Mouse (Mus musculus): ENCODE results near the gene Tmem52. TPM values are rescaled to one million over a fixed set of nuclear protein-coding genes. Genes with fewer than 3 reads are reported as not detected.
"Not testable (repeated sequence)": the region's sequence is repeated elsewhere in the genome, so short reads cannot be mapped to it uniquely, and the experiment has no call there.

Gene Tmem52
- 1.9 and 2.2 TPM in 2 replicates for polyA plus RNA-seq (2015; fragmentation: Nextera tagmentation; extraction: Ambion mirVana)

DNA sequence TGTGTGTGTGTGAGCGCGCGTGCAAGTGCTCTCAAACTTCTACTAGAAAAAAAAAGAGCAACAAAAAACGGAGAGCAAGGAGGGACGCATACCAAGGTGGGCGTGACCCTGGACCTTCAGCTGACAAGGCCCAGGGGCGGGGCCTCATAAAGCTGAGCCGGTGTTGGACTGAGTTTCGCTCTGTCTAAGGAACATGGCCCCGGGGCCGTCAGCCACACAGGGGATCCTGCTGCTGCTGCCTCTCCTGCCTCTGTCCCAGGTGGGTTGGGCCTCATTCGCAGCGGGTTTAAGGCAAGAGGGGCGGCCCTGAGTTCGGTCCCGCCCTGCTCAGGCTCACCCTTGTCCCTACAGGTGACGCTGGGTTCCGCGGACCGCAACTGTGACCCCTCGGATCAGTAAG is at the start of gene Tmem52:
Tmem52 (plus strand) TSS at position 163 of the 400 bp plus-strand sequence.
- Histone ChIP-seq H3K9me3 (ENCODE audit: low read length) (no peaks in the 10 kb centered on the region), H3K27me3 (ENCODE audit: insufficient read depth, low read length) (no peaks in the 10 kb centered on the region), H3K27ac (ENCODE audit: low read length) (no peak within 1 kb of the TSS), H3K4me2 (replicated peaks; ENCODE audit: low read depth, low read length) (peak within 1 kb of the TSS; percentile 43), H3K4me1 (ENCODE audit: insufficient read depth, low read length) (no peaks in the 10 kb centered on the region), H3K9ac (replicated peaks; ENCODE audit: low read length) (no peak within 1 kb of the TSS), H3K4me3 (ENCODE audit: low read length) (peak within 1 kb of the TSS; percentile 18), H3K36me3 (ENCODE audit: insufficient read depth, low read length) (no peaks in the 10 kb centered on the region)
- 8% methylated on average over 21 of the region's 21 CpGs for WGBS
- ATAC-seq (ENCODE audit: low FRiP score, low TSS enrichment), result peak; percentile 57

DNA sequence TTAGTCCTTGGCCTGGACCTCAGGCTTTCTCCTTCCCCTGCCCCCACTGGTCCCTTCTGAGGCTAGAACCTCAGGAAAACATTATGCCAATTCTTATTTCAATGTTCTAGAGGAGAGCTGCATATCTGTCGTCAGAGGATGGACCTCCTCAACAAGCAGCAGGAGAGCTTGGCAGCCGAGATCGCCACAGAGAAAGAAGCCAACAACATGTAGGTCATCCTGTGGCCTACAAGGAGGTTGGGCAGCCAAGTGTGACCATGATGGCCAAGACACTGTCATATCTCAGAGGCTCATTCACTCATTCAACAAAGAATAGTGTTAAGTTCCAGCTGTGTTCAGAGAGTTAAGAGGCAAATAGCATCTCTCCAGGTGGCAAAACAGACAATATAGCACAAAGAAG is 48.8 kb upstream of the Tmem52 start:
- ATAC-seq (ENCODE audit: low FRiP score, low TSS enrichment), result no peak
- no peaks in the 10 kb centered on the region for H3K4me1 ChIP-seq (ENCODE audit: insufficient read depth, low read length)
- no peaks in the 10 kb centered on the region for H3K9me3 ChIP-seq (ENCODE audit: low read length)
- H3K36me3 ChIP-seq (ENCODE audit: insufficient read depth, low read length), result no peaks in the 10 kb centered on the region
- no peak overlapping the region for H3K4me2 ChIP-seq (replicated peaks; ENCODE audit: low read depth, low read length)
- H3K4me3 ChIP-seq (ENCODE audit: low read length), result no peak overlapping the region
- 81% methylated on average over 3 of the region's 3 CpGs for WGBS
- H3K27ac ChIP-seq (ENCODE audit: low read length), result no peak overlapping the region
- H3K9ac ChIP-seq (replicated peaks; ENCODE audit: low read length), result no peak overlapping the region
- H3K27me3 ChIP-seq (ENCODE audit: insufficient read depth, low read length), result no peaks in the 10 kb centered on the region

DNA sequence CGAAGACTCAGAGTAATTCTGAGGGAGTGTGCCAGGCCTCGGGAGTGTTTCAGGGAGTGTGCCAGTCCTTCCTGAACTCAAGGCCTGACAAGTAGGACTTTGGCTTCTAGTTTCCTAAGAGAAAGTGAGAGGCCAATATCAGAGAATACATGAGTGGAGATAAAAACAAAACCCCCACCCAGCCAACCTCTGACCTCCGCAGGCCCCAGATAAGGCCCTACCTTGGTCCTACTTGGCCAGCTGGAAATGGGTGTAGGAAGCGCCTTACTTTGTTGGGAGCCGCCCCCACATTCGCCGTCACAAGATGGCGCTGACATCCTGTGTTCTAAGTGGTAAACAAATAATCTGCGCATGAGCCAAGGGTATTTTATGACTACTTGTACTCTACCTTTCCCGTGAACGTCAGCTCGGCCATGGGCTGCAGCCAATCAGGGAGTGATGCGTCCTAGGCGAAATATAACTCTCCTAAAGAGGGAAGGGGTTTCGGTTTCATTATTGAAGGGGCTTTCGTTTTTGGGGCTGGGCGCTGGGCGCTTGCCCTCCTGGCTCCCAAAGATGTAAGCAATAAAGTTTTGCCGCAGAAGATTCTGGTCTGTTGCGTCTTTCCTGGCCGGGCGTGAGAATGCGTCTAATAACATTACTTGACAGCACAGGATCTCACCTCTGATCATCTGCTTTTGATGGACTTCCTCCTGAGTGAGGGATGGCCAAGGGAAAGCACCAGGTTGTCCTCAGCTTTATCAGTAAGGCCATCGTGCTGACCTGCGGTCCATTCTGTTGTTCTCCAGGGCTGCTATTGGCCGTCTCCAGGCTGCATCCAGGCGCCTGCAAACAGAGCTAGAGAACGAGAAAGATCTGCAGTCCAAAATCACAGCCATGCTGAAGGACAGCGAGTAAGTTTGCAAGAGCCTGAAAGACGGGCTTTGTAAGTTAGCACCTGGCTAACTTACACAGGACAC is 47.2 kb upstream of the Tmem52 start:
- not testable (repeated sequence) for ATAC-seq (ENCODE audit: low FRiP score, low TSS enrichment); H3K9me3 ChIP-seq (ENCODE audit: low read length); H3K4me3 ChIP-seq (ENCODE audit: low read length); H3K4me2 ChIP-seq (replicated peaks; ENCODE audit: low read depth, low read length); H3K36me3 ChIP-seq (ENCODE audit: insufficient read depth, low read length); H3K9ac ChIP-seq (replicated peaks; ENCODE audit: low read length); H3K27ac ChIP-seq (ENCODE audit: low read length); H3K4me1 ChIP-seq (ENCODE audit: insufficient read depth, low read length); H3K27me3 ChIP-seq (ENCODE audit: insufficient read depth, low read length)
- WGBS, result 85% methylated on average over 21 of the region's 30 CpGs

DNA sequence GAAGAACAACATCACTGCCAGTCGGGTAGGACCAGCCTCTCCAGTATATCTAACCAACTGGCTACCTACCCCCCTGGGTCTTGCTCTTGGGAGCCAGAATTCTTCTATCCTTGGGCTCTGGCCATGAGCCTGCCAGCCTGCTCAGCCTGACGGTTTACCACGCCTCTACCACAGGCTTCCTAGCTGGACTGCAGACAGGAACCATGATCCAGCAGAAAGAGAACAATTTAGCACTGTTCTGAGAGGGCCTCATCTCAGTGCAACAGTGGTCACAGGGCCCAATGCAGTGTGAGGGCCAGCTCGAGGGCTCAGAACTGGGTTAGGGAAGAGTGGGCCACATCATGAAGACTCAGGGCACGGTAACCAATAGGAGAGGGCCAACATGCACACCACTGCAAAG is 44.9 kb upstream of the Tmem52 start:
- Histone ChIP-seq H3K4me3 (ENCODE audit: low read length) (no peak overlapping the region), H3K4me1 (ENCODE audit: insufficient read depth, low read length) (no peaks in the 10 kb centered on the region), H3K36me3 (ENCODE audit: insufficient read depth, low read length) (no peaks in the 10 kb centered on the region), H3K27me3 (ENCODE audit: insufficient read depth, low read length) (no peaks in the 10 kb centered on the region), H3K9me3 (ENCODE audit: low read length) (no peaks in the 10 kb centered on the region), H3K9ac (replicated peaks; ENCODE audit: low read length) (no peak overlapping the region), H3K4me2 (replicated peaks; ENCODE audit: low read depth, low read length) (no peak overlapping the region), H3K27ac (ENCODE audit: low read length) (no peak overlapping the region)
- no peak for ATAC-seq (ENCODE audit: low FRiP score, low TSS enrichment)
- WGBS, result 85% methylated on average over 5 of the region's 5 CpGs

DNA sequence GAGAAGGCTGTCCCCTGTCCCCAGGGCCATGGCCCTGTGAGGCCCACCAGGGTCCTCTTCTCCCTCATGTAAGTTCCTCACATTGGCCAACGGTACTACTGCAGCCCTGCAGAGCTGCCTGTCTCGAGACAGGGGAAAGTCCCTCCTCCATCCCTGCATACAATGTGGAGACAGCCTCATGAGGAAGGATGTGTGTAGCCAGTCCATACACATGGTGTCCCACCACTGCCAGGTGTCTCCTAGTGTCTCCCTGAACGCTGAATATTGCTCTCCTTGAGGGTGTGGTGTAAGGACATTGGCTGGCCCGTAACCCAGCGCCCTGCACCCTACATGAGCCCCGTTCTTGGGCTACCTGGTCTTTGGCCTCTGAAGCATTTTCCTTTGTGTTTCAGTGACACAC is 42.6 kb upstream of the Tmem52 start:
- 63% methylated on average over 6 of the region's 6 CpGs for WGBS
- ATAC-seq (ENCODE audit: low FRiP score, low TSS enrichment), result no peak

DNA sequence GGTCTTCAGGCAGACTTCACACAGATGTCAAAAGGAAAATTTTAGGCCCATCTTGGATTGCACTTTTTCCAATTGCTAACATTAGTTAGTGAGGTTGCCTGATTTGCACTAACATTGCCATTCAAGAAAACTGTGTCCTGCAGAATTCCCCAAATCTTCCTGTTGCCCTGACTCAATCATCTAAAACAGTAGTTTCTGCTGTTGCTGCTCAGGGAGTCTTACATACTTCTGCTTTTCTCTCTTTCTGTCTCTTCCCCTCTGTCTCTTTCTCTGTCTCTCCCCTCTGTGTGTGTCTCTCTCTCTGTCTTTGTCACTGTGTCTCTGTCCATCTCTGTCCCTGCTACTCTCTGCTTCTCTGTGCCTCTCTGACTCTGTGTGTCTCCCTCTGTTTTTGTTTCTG is 40.5 kb upstream of the Tmem52 start:
- Histone ChIP-seq H3K9me3 (ENCODE audit: low read length) (no peaks in the 10 kb centered on the region), H3K27ac (ENCODE audit: low read length) (no peak overlapping the region), H3K27me3 (ENCODE audit: insufficient read depth, low read length) (no peaks in the 10 kb centered on the region), H3K4me2 (replicated peaks; ENCODE audit: low read depth, low read length) (no peak overlapping the region), H3K36me3 (ENCODE audit: insufficient read depth, low read length) (no peaks in the 10 kb centered on the region), H3K9ac (replicated peaks; ENCODE audit: low read length) (no peak overlapping the region), H3K4me1 (ENCODE audit: insufficient read depth, low read length) (no peaks in the 10 kb centered on the region), H3K4me3 (ENCODE audit: low read length) (no peak overlapping the region)
- ATAC-seq (ENCODE audit: low FRiP score, low TSS enrichment), result no peak

More for the DNA sequence above, 42.6 kb upstream of the Tmem52 start:
- Histone ChIP-seq H3K4me1 (ENCODE audit: insufficient read depth, low read length) (no peaks in the 10 kb centered on the region), H3K27ac (ENCODE audit: low read length) (no peak overlapping the region), H3K9ac (replicated peaks; ENCODE audit: low read length) (no peak overlapping the region), H3K4me3 (ENCODE audit: low read length) (no peak overlapping the region), H3K4me2 (replicated peaks; ENCODE audit: low read depth, low read length) (no peak overlapping the region), H3K27me3 (ENCODE audit: insufficient read depth, low read length) (no peaks in the 10 kb centered on the region), H3K9me3 (ENCODE audit: low read length) (no peaks in the 10 kb centered on the region), H3K36me3 (ENCODE audit: insufficient read depth, low read length) (no peaks in the 10 kb centered on the region)

DNA sequence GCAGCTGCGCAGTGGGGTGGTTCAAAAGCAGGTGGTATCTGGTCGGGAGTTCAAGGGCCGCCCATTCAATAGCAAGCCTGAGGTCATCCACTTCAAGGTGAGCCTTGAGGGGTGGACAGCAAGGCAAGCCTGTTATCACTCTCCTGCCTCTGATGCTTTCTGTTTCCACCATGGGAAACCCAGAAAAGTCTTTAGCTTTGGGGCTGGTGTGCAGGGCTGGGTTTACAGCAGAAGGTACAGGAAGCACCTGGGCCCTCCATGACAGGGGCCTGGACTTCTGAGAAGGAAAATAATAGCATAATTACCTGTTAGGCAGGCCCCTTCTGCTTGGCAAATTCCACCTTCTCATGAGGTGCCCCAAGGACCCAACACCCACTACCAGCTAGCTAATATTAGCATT is 39.7 kb upstream of the Tmem52 start:
- H3K9me3 ChIP-seq (ENCODE audit: low read length), result no peaks in the 10 kb centered on the region
- 83% methylated on average over 3 of the region's 3 CpGs for WGBS
- H3K4me2 ChIP-seq (replicated peaks; ENCODE audit: low read depth, low read length), result no peak overlapping the region
- H3K9ac ChIP-seq (replicated peaks; ENCODE audit: low read length), result no peak overlapping the region
- no peak overlapping the region for H3K27ac ChIP-seq (ENCODE audit: low read length)
- no peaks in the 10 kb centered on the region for H3K36me3 ChIP-seq (ENCODE audit: insufficient read depth, low read length)
- no peak overlapping the region for H3K4me3 ChIP-seq (ENCODE audit: low read length)
- no peak for ATAC-seq (ENCODE audit: low FRiP score, low TSS enrichment)
- H3K4me1 ChIP-seq (ENCODE audit: insufficient read depth, low read length), result no peaks in the 10 kb centered on the region
- H3K27me3 ChIP-seq (ENCODE audit: insufficient read depth, low read length), result no peaks in the 10 kb centered on the region

DNA sequence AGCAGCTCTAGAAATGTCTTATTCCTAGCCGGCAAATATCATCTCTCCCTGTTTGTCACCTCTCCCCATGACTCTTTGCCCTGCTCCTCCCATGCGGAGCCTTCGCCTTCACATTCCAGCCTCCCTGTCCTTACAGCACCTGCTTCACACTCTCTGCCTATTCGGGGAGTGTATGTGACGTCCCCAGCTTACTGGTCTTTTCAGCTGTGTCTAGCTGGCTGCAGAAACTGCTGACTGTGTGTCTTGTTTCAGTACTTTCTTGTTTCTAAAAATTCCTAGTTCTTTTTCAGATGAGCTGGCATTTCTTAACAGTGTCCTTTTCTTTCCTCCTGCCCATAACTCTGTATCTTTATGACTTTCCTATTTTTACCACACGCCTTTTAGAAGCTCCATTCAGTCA is 36.6 kb upstream of the Tmem52 start:
- H3K9ac ChIP-seq (replicated peaks; ENCODE audit: low read length), result no peak overlapping the region
- ATAC-seq (ENCODE audit: low FRiP score, low TSS enrichment), result no peak
- H3K27ac ChIP-seq (ENCODE audit: low read length), result no peak overlapping the region
- H3K27me3 ChIP-seq (ENCODE audit: insufficient read depth, low read length), result no peaks in the 10 kb centered on the region
- H3K4me1 ChIP-seq (ENCODE audit: insufficient read depth, low read length), result no peaks in the 10 kb centered on the region
- no peaks in the 10 kb centered on the region for H3K36me3 ChIP-seq (ENCODE audit: insufficient read depth, low read length)
- WGBS, result 85% methylated on average over 6 of the region's 6 CpGs
- no peak overlapping the region for H3K4me2 ChIP-seq (replicated peaks; ENCODE audit: low read depth, low read length)
- H3K9me3 ChIP-seq (ENCODE audit: low read length), result no peaks in the 10 kb centered on the region
- H3K4me3 ChIP-seq (ENCODE audit: low read length), result no peak overlapping the region

DNA sequence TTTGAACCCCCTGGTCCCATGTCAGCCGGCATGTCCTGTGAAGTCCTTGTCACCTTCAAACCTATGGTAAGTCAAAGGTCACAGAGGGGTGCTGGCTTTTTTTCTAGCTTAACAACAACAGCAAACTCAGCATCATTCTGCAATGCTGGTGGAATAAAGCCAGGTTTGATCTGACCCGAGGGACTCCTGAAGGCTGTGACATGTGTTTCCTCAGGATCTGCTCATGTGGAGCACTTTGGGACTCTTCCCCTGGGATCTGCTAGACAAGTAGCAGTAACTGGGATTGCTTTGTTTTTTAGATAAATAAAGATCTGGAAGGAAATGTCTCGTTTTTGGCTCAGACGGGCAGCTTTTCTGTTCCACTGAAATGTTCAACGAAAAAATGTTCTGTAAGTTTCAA is 34.9 kb upstream of the Tmem52 start:
- Histone ChIP-seq H3K36me3 (ENCODE audit: insufficient read depth, low read length) (no peaks in the 10 kb centered on the region), H3K9ac (replicated peaks; ENCODE audit: low read length) (no peak overlapping the region), H3K9me3 (ENCODE audit: low read length) (no peaks in the 10 kb centered on the region), H3K4me2 (replicated peaks; ENCODE audit: low read depth, low read length) (no peak overlapping the region), H3K4me1 (ENCODE audit: insufficient read depth, low read length) (no peaks in the 10 kb centered on the region), H3K27me3 (ENCODE audit: insufficient read depth, low read length) (no peaks in the 10 kb centered on the region), H3K27ac (ENCODE audit: low read length) (no peak overlapping the region), H3K4me3 (ENCODE audit: low read length) (no peak overlapping the region)
- WGBS, result 58% methylated on average over 5 of the region's 5 CpGs
- no peak for ATAC-seq (ENCODE audit: low FRiP score, low TSS enrichment)

DNA sequence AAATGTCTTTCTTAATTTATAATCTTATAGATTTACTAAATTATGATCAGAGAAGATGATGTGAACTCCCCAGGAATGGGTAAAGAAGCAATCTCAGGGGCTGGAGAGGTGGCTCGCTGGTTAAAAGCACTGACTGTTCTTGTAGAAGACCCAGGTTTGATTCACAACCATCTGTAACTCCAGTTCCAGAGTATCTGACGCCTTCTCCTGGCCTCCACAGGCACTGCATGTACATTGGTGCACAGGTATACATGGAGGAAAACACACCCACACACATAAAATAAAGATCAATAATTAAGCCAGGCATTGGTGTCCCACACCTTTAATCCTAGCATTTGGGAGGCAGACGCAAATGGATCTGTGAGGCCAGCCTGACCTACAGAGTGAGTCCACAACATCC is 26.1 kb upstream of the Tmem52 start:
- no peaks in the 10 kb centered on the region for H3K4me1 ChIP-seq (ENCODE audit: insufficient read depth, low read length)
- no peak for ATAC-seq (ENCODE audit: low FRiP score, low TSS enrichment)
- H3K36me3 ChIP-seq (ENCODE audit: insufficient read depth, low read length), result no peaks in the 10 kb centered on the region
- no peak overlapping the region for H3K4me3 ChIP-seq (ENCODE audit: low read length)
- H3K9me3 ChIP-seq (ENCODE audit: low read length), result no peaks in the 10 kb centered on the region; the same call in 1 of the 2 replicates
- no peak overlapping the region for H3K4me2 ChIP-seq (replicated peaks; ENCODE audit: low read depth, low read length)
- WGBS, result 70% methylated on average over 3 of the region's 3 CpGs
- H3K27me3 ChIP-seq (ENCODE audit: insufficient read depth, low read length), result no peaks in the 10 kb centered on the region
- no peak overlapping the region for H3K27ac ChIP-seq (ENCODE audit: low read length)
- no peak overlapping the region for H3K9ac ChIP-seq (replicated peaks; ENCODE audit: low read length)
